Mouse (Mus musculus) midbrain, embryonic 16.5 days (tissue): Measurements from ENCODE around the gene Cacng3. TPM values are rescaled to one million over a fixed set of nuclear protein-coding genes. Genes with fewer than 3 reads are reported as not detected.

Experiments
- ATAC-seq: fragments of 200-750 bp; cut with Nextera tagmentation; 2 replicates; pipeline ENCODE4 v1.8.0; 2017; ENCODE audit warnings: moderate TSS enrichment
- H3K27ac ChIP-seq: fragments of 300-500 bp; sonication (generic); 2 replicates; pipeline ENCODE4 v1.5.1; 2014; ENCODE audit warnings: mild to moderate bottlenecking, low read length, mixed read lengths
- H3K27me3 ChIP-seq: fragments of 300-500 bp; sonication (generic); 2 replicates; pipeline ENCODE4 v1.6.1; 2014; ENCODE audit warnings: low read depth, low read length, mixed read lengths; ENCODE audit not compliant: control insufficient read depth, insufficient read depth
- H3K36me3 ChIP-seq: fragments of 300-500 bp; sonication (generic); 2 replicates; pipeline ENCODE4 v1.6.1; 2014; ENCODE audit warnings: mild to moderate bottlenecking, low read length, moderate library complexity, mixed read lengths; ENCODE audit not compliant: control insufficient read depth, insufficient read depth
- H3K4me1 ChIP-seq: fragments of 300-500 bp; sonication (generic); 2 replicates; pipeline ENCODE4 v1.6.1; 2014; ENCODE audit warnings: mild to moderate bottlenecking, low read length, mixed read lengths; ENCODE audit not compliant: control insufficient read depth, insufficient read depth
- H3K4me2 ChIP-seq: fragments of 300-500 bp; sonication (generic); 2 replicates; pipeline ENCODE4 v1.6.1; 2014; ENCODE audit warnings: mild to moderate bottlenecking, low read length, mixed read lengths
- H3K4me3 ChIP-seq: fragments of 300-500 bp; sonication (generic); 2 replicates; pipeline ENCODE4 v1.5.1; 2014; ENCODE audit warnings: low read depth, mild to moderate bottlenecking, low read length, moderate library complexity, mixed read lengths
- H3K9ac ChIP-seq: fragments of 300-500 bp; sonication (generic); 2 replicates; pipeline ENCODE4 v1.6.1; 2014; ENCODE audit warnings: low read depth, low read length, mixed read lengths
- H3K9me3 ChIP-seq: fragments of 300-500 bp; sonication (generic); replicated peaks from 2 replicates; pipeline ENCODE4 v1.6.1; 2014; ENCODE audit warnings: mild to moderate bottlenecking, low read length, mixed read lengths; ENCODE audit not compliant: control insufficient read depth, poor library complexity, severe bottlenecking
- WGBS: fragments of 180-500 bp; shearing (Covaris S2); extraction: QIAGEN DNeasy Blood & Tissue Kit; methylation state at CpG from one replicate; pipeline ENCODE4 v1.1.7; 2014; 5-methylcytosine and 5-hydroxymethylcytosine counted together
- polyA plus RNA-seq: library from polyadenylated mRNA; unstranded; fragments of >200 nt; fragmentation: Nextera tagmentation; extraction: Ambion mirVana; gene quantifications from 2 replicates; pipeline ENCODE4 v1.2.1, GENCODE M21; 2015

Gene Cacng3
- polyA plus RNA-seq, 1 experiment from 2014 or later, result 30.7 TPM

DNA sequence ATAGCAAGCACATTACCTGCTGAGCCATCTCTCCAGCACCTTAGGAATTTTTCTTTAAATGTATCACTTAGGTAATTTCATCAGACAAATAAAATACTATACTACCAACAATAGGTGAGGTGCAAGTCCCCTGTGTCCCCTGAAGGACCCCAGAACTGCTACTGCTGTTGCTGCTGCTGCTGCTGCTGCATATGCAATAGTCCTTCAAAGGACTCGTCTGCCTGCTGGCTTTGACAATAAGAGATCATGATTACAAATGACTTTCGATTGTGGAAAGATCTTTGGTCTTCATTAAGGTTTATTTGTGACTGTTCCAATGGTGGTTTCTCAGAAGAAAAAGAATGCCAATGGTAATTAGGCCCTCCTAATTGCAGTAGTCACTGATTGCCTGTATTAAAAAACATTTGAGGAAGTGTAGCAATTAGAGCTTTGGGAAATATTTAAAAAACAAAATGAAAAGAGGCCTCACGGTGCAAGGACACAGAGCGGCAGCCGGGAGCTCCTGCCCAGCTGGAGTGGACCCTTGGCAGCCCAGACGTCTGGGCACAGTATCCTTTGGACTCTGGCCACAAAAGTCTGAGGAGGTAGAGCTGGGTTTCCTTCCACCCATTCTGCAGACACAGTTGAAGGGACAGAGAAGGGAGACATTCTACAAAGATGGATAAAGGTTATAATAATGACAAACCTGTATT is 123.5 kb downstream of the Cacng3 start:
- no peak for ATAC-seq
- no peak overlapping the region for H3K27ac ChIP-seq

DNA sequence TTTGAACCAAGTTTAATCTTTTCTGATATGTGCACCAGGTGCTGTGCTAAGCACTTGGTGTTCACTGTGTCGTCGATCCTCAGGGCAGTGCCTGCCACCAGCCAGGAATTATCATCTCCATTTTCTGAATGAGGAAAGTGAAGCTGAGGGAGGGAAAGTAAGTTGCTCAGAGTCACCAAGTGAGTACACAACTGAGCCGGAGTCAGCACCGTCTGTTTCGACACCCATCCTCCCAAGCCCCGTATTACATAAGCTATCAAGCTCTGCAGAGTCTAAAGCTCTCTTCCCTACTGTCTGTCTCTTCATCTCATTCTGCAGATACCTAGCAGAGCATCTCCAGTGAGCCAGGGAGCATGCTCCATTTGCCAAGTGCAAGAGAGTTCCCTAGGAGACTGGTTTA is 124.8 kb downstream of the Cacng3 start:
- H3K4me3 ChIP-seq, result no peak overlapping the region
- H3K27ac ChIP-seq, result no peak overlapping the region
- no peaks in the 10 kb centered on the region for H3K4me1 ChIP-seq
- no peaks in the 10 kb centered on the region for H3K27me3 ChIP-seq
- H3K9me3 ChIP-seq, result no peaks in the 10 kb centered on the region
- H3K4me2 ChIP-seq, result no peak overlapping the region
- 88% methylated on average over 6 of the region's 6 CpGs for WGBS
- no peak overlapping the region for H3K9ac ChIP-seq
- H3K36me3 ChIP-seq, result no peaks in the 10 kb centered on the region
- ATAC-seq, result no peak

More for the DNA sequence above, 123.5 kb downstream of the Cacng3 start:
- H3K4me1 ChIP-seq, result no peaks in the 10 kb centered on the region
- no peak overlapping the region for H3K9ac ChIP-seq
- no peak overlapping the region for H3K4me3 ChIP-seq
- no peaks in the 10 kb centered on the region for H3K9me3 ChIP-seq
- H3K27me3 ChIP-seq, result no peaks in the 10 kb centered on the region
- H3K4me2 ChIP-seq, result no peak overlapping the region
- 43% methylated on average over 6 of the region's 6 CpGs for WGBS
- no peaks in the 10 kb centered on the region for H3K36me3 ChIP-seq

DNA sequence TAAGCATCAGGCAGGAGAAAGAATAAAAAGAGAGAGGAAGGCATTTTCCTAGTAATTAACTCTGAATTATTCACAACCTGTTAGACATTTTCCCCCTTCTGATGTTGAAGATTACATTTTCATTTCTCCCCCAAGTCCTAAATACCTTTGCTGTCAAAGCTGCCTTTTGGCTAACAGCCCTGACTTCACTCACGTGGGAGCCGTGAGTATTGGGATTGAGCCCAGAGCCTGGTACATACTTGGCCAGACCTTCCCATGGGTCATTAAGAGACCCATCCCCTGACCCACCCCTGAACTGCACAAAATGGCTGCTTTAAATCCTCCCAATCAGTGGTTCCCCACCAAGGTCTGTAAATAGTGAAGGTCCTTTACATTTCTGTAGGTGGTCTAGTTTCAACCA is 130.5 kb downstream of the Cacng3 start:
- no peak overlapping the region for H3K9ac ChIP-seq
- no peak overlapping the region for H3K4me2 ChIP-seq
- whole genome bisulfite sequencing, result 57% methylated on average over 2 of the region's 2 CpGs
- H3K4me1 ChIP-seq, result no peaks in the 10 kb centered on the region; the same call in 1 of the 2 replicates
- no peak overlapping the region for H3K4me3 ChIP-seq
- H3K9me3 ChIP-seq, result no peaks in the 10 kb centered on the region
- H3K27me3 ChIP-seq, result no peaks in the 10 kb centered on the region
- H3K36me3 ChIP-seq, result no peaks in the 10 kb centered on the region
- 0 out of 2 replicates have a peak overlapping the region, but pooled peaks have one; percentile 5 for H3K27ac ChIP-seq
- no peak for ATAC-seq

DNA sequence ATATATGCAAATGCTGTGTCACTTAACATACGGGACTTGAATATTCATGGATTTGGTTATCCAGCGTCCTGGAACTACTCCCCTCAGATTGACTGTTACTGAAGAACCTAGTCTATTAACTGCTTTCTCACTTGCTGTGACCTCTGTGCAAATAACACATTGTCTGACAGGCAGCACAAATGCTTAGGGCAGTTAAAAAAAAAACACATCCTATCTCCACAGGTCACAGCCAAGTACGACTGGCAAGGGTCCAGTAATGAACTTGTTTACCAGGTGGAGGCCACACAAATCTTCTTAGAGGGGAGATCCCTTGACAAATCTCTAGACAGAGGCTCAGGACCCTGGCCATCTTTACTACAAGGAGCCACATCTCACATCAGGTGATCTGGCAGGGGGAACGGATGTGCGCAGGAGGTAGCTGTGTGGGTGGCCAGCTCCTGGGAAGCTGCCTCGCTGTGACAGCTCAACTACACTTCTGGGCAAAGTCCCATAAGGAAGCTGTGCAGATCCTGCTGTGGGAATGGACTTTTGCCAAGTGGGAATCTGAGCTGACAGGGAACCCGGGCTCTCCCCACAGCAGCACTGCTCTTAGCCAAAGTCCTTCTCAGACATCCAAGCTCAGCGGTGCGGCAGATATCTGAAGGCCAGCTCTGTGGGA is 133.7 kb downstream of the Cacng3 start:
- H3K9me3 ChIP-seq, result no peaks in the 10 kb centered on the region
- WGBS, result 62% methylated on average over 9 of the region's 9 CpGs
- H3K4me2 ChIP-seq, result no peak overlapping the region
- H3K27me3 ChIP-seq, result no peaks in the 10 kb centered on the region
- H3K36me3 ChIP-seq, result no peaks in the 10 kb centered on the region
- ATAC-seq, result no peak
- no peak overlapping the region for H3K4me3 ChIP-seq
- H3K4me1 ChIP-seq, result no peaks in the 10 kb centered on the region; the same call in 1 of the 2 replicates
- H3K27ac ChIP-seq, result no peak overlapping the region
- H3K9ac ChIP-seq, result no peak overlapping the region

DNA sequence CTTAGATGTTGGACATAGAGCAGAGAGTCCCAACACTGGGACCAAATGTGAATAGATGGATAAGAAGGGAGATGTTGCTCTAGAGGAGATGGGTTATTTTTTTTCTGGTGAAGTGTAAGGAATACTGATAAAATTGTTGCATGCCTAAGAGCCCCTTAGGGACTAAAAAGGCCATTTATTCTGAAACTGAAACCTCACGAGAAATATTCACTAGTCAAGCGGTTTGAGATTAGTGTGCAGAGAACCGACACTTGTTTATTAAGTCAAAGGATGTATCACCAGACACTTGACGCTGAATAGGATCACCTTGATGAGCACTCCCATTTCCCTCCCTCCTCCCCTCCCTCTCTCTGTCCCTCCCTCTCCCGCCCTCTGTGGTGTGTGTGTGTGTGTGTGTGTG is 136.2 kb downstream of the Cacng3 start:
- H3K36me3 ChIP-seq, result no peaks in the 10 kb centered on the region
- H3K4me1 ChIP-seq, result no peaks in the 10 kb centered on the region
- H3K9me3 ChIP-seq, result no peaks in the 10 kb centered on the region
- no peak overlapping the region for H3K27ac ChIP-seq
- ATAC-seq, result no peak
- H3K4me2 ChIP-seq, result no peak overlapping the region
- no peak overlapping the region for H3K4me3 ChIP-seq
- no peaks in the 10 kb centered on the region for H3K27me3 ChIP-seq
- H3K9ac ChIP-seq, result no peak overlapping the region
- WGBS, result 78% methylated on average over 5 of the region's 5 CpGs

DNA sequence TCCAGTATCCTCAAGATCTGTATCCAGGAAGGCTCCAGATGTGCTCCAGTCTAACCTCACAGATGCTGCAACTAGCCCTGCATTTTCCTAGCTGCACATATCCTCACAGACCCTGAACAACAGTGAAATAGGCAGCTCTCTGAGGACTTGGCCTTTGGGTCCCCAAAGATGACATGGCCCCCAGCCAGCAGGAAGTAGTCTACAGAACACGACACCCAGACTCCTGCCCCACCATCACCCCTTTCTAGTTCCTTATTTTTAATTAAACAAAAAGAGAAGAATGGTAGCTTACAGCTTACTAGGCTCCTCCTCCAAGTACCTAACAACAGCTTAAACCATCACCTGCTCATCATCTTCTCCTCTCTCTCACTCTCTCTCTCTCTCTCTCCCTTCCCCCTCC is 143.4 kb downstream of the Cacng3 start:
- WGBS, result 58% methylated on average over 1 of the region's 1 CpGs
- Histone ChIP-seq H3K27ac (no peak overlapping the region), H3K4me2 (no peak overlapping the region), H3K4me3 (no peak overlapping the region), H3K4me1 (no peaks in the 10 kb centered on the region), H3K27me3 (no peaks in the 10 kb centered on the region), H3K36me3 (no peaks in the 10 kb centered on the region), H3K9me3 (no peaks in the 10 kb centered on the region), H3K9ac (no peak overlapping the region)
- no peak for ATAC-seq

DNA sequence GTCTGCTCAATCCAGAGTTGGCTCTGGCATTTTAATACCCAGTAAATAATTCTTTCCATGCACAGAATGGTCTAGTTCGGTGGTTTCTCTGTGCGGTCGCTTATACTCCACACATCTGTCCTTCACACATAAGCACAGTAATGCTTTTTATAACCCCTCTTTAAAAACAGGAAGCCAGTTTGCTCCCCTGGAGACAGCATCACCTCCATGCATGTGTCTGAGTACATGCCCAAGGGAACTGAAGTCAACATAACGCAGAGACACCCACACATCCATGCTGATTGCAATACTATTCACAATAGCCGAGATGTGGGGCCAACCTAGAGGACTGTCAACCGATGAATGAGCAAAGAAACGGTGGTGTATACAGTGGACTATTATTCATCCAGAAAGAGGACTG is 147.3 kb downstream of the Cacng3 start:
- Histone ChIP-seq H3K36me3 (no peaks in the 10 kb centered on the region), H3K4me3 (no peak overlapping the region), H3K27ac (no peak overlapping the region), H3K4me1 (no peaks in the 10 kb centered on the region; the same call in 1 of the 2 replicates), H3K4me2 (no peak overlapping the region), H3K9ac (no peak overlapping the region), H3K9me3 (no peaks in the 10 kb centered on the region), H3K27me3 (no peaks in the 10 kb centered on the region)
- ATAC-seq, result no peak
- WGBS, result 93% methylated on average over 7 of the region's 7 CpGs
